Mouse (Mus musculus) lung, postnatal 25 days (tissue): ENCODE data around the gene Prss43.
"Not testable (repeated sequence)": the region's sequence is repeated elsewhere in the genome, so short reads cannot be mapped to it uniquely, and the experiment has no call there.

Experiments
- DNase-seq: peaks from one replicate; pipeline ENCODE4 v3.0.0; 2022; ENCODE audit warnings: low spot score

Prss43 gene

DNA sequence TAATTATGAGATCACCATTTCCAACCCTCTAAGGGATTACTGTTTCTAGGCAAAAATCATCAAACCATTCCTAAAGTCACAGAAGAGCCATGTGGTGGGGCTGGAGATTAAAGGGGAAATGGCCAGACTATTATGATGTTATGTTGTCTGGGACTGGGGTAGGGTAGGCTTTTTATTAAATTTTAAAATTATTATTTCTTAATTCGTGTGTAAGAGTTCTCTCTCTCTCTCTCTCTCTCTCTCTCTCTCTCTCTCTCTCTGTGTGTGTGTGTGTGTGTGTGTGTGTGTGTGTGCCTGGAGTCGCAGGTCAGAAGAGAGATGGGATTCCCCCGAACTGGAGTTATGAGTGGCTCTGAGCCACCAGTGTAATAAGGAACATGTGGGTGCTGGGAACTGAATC lies at the start of gene Prss43:
Prss43 (plus strand) TSS at position 301 of the 400 bp plus-strand sequence.
- DNase-seq, result no peak

DNA sequence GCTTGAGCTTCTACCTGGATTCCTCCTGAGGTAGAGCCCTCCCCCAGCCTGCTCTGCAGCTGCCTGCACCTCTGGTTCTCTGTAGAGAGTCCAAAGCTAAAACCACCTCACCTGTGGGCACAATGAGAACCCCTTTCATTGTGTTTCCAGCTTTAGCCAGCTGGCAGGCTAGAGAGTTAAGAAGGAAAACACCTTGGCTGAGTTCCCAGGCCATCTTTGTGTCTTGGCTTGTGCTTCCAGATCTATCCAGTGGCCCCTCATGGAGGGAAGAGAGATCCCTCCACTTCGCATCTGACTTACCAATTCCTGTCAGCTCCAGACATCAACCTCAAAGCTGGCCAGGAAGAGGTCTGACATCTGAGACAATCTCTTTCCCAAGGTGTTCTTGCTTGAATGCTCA lies 48.4 kb upstream of the Prss43 start:
- DNase-seq, result no peak

DNA sequence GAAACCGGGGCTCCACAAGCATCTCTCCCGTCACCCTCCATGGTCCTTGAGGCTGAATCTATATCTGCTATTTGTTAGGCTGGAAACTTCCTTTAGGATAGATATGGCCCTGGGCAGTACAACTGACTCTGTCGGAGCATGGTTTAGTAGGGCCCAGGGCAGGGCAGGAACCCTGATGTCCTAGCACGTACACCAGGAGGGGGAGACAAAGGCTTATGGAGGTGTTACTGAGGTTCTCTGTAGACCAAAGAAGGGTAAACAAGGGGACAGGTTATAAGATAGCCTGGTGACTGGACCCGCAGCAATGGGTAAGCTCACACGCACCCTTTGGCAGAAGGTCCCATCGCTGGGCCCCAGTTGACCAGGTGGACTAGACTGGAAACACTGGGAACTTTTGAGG lies 47.9 kb upstream of the Prss43 start:
- DNase-seq, result no peak

DNA sequence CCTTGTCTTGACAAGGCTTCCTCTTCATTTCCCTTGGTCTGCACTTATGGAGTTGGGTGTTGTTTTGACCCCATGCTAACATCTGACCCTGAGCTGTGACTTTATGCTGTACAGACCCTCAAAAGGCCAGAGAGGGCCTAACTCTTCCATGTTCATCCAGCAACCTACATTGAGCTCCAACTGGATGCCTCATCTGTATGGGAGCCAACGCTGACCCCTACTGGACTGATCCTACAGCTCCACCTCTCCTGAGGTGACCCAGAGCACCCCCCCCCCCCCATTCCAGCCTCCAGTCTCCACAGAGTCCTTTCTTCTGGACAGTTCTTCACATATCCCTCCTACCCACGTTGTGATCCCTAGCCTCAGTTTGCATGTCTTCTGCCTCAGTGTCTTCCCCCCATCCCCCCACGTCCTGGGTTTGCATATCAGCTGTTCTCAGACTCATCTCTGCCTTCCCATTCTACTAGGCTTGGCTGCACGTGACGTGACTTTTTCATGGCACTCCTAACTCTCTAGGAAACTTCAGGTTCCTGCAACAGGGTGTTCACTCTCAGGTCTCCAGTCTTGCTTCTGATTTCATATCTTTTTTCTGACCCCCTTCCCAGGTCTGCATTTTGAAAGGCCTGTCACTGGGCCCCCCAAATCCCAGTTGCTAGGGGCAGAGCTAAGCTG lies 47.1 kb upstream of the Prss43 start:
- no peak for DNase-seq

DNA sequence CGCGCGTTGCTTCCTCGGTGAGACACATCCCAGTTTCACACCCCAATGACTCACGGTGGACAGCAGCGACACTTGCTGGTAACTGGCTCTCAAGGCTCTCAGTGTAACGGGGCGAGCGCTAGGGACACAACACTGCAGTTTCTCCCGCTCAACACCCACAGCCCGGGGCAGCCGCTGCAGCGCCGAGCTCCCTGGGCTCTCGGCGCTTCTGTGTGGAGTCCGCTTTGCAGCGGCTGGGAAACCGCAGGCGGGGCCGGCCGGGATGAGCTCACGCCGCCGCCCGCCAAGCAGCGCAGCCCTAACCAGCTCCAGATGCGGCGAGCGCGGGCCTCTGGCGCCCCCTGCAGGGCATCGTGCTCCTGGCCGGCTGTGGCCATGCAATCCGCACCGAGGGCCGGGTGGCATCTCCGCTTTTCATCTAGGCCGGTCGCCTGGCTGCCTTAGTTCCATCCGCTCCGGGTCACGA lies 45.2 kb upstream of the Prss43 start:
- peak; percentile 94 for DNase-seq

DNA sequence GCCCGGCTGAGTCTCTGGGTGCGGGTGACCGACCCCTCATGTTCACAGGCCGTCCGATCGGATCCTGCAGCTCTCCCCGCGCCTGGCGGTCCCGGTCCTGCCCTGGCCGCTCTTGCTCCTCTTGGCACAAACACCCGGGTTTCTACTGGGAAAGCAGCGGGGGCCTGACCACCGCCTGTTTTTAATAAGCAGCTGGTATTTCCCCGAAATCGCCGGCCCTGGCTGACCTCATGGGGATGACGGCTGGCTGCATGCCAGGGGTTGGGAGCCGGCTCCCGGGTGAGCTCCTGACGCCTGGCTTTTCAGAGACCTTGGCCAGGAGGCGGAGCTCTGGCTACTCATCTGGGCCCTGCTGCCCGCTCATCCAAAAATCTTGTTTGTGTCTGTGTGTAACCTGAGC lies 44.8 kb upstream of the Prss43 start:
- peak; percentile 87 for DNase-seq

DNA sequence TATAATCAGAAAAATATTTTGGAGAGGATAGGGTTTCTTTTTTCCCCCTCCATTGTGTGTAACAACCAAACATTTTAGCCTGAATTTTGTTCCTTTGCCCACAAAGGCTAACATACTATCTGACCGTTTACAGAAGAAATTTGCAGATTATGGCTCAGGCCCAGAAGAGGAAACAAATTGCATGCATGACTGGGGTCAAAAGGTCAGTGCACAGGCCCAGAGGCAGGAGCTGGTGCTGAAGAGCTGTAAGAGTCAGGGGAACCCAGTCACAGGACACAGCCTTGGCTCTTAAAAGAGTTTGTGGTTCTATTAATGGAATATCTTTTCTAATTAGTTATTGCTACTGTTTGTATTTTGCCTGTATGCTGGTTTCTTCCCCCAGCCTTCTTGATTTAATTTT lies 42.9 kb upstream of the Prss43 start:
- DNase-seq, result no peak

DNA sequence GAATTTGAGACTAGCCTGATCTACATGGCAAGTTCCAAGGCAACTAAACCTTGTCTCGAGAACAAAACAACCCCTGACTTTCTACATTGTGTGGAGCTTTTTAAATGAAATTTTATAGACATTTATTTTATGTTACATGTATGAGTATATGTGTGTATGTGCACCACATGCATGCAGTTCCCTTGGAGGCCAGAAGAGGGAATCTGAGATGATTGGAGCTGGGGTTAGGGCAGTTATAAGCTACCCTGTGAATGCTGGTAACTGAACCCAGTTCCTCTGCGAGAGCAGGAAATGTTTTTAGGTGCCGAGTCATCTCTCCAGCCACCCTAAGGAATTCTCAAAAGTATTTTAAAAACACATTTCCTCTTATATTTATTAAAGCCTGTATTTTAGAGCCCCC lies 38.3 kb upstream of the Prss43 start:
- DNase-seq, result no peak

DNA sequence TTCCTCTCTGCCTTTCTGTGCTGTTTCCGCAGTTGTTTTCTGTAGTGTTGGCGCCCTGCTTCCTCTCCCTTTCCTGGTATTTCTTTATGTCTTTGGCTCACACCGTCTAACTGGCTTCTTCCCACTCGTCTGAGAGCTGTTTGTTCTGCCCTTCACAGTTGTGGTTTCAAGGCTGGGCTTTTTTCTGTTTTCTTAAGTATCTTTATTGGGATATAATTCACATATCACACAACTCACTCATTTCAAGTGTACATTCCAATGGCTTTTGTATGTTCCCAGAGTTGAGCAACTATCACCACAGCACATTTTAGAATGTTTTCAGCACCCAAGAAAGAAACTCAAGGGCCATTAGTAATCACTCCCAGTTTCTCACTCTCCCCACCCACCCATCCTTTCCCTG lies 36.0 kb upstream of the Prss43 start:
- DNase-seq, result peak; percentile 73

DNA sequence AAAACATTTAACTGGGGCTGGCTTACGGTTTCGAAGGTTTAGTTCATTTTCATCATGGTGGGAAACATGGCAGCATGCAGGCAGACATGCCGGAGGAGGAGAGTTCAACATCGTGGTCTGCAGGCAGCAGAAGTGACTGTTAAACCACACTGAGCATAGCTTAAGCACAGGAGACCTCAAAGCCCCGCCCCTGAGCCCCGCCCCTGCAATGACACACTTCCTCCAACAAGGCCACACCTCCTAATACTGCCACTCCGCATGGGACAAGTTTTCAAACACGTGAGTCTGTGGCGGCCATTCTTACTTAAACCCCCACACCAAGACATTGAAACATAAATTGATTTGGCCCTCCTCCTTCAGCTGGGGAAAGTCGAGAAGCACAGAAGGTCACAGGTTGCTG lies 29.5 kb upstream of the Prss43 start:
- no peak for DNase-seq

DNA sequence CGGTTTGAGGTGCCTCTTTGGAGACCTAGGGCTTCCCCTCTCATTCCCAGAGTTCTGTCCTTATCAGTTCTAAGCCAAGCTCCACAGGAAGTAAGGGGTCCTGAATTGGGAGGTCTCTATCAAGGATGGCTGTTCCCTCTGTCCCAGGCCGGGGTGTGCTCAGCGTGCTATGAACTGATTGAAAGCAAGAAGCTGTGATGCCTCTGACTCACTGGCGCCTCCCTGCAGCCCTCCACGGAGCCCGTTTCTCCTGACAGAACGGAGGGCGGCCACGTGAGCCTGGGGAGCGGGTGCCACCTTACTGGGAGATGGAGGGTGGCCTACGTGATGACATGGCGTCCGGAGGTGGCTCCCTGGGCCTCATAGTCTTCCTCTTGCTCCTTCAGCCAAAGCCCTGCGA lies 28.6 kb upstream of the Prss43 start, which contains the start of gene Prss42:
Prss42 (plus strand) TSS at position 301 of the 400 bp plus-strand sequence.
- DNase-seq, result no peak

DNA sequence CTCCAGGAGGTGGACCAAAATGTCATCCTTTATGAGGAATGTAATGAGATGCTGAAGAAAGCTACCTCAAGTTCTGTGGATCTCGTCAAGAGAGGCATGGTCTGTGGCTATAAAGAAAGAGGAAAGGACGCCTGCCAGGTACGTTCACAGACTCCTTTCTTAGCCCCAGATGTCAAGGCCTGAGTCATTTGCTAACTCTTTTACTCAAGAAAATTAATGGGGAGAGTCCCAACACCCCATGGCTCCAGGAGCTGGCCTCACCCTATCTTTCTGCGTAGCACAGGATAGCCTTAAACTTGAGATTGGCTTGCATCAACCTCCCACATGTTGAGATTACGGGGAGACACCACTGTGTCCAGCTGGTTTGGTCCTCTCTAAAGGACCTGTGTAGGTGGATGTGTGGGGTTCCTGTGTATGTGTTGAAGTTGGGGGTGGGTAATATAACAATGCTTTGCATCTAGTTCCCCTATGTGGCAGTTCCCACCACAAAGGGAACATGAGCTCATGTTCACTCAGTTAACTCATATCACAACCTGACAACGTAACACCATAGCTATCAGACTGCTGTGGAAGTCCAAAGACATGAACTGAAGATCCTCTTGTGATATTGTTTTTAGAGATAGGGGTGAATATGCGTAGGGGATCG lies 25.5 kb upstream of the Prss43 start:
- DNase-seq, result no peak

DNA sequence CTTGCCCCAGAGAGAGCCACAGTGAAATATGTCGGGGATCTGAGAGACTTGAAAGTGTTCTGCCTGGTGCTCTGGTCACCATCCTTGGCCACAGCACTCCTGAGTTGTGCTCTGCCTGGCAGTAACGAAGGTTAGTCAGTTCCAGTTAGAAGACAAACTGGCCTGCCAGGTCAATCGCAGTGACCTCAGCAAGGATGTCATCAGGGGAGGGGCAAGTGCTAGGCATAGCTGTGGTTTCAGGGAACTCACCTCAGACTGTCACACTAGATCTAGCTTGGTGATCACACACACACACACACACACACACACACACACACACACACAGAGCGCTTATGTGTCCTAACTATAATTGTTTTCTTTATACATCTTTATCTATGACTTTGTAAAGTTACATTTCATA lies 23.2 kb upstream of the Prss43 start:
- no peak for DNase-seq

DNA sequence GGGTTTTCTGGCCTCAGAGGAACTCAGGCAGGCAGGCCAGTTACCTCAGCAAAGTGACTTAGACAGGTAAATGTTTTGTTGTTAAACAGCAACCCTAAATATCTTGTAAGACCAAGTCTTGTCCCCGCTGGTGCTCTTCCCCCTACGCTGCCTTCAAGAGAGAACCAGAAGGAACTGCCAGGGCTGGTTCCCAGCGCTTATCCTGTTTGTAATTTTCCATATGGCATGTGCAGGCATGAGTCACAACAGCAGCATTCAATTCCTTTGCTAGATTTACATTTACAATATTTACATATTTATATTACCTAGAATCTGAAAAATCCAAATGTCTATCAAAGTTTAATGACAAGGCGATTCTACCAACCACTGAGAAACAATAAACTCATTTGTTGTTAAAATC lies 16.4 kb upstream of the Prss43 start:
- DNase-seq, result no peak

DNA sequence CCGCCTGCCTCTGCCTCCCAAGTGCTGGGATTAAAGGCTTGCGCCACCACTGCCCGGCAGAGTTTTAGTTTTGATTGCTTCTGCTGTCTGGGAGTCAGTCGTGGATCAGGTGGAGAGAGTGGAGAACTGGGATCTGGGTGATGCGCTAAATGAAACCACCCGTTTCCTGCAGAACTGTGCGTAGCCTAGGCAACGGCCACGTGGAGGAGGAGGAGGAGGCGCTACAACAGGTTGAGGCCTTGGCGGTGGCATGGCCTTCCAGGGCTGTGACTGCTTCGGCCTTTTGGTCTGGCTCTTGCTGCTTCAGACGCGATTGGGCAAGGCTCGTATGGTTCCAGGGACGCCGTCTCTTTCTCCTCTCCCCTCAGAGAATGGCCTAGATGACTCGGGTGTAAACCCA lies 12.7 kb upstream of the Prss43 start, which contains the start of gene Prss44:
Prss44 (plus strand) TSS at position 206 of the 400 bp plus-strand sequence.
- no peak for DNase-seq

DNA sequence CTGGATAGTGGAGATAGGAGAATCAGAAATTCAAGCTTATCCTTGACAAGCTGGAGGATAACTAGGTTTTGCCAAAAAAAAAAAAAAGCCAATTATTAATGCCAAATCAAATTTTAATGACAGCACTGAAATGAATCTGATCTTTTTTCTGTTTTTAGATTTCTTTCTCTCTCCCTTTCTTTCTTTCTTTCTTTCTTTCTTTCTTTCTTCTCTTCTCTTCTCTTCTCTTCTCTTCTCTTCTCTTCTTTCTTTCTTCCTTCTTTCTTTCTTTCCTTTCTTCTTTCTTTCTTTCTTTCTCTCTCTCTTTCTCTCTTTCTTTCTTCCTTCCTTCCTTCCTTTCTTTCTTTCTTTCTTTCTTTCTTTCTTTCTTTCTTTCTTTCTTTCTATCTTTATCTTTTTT lies 5.9 kb upstream of the Prss43 start:
- DNase-seq, result not testable (repeated sequence)

DNA sequence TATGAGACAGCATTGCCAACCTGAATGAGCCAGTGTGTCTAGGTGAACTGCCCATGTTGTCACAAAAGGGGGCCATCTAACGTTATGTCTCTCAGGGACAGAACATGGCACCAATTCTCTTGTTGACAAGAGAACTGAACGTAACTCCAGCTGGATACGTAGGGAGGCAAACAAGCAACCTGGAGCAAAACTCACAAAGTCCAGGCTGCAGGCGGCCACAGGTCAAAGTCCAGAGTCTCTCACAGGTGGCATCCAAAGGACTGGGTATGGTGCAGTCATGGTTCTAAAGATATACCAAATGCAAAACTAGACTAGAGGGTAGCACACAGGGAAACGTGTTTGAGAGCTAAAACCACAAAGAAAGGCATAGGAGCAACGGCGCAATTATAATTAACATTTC lies 5.1 kb upstream of the Prss43 start:
- no peak for DNase-seq

DNA sequence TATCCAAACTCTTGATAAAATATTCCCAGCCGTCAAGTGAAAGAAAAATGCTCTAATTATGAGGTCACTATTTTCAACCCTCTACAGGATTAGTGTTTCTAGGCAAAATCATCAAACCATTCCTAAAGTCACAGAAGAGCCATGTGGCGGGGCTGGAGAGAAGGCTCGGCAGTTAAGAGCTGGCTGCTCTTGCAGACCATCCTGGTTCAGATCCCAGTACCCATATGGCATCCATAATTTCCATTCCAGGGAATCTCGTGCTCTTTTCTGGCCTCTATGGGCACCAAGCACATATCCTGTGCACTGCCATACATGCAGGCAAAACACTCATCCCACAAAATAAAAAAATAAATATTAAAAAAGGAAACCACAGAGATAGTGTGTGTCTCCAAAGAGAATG lies 1.1 kb upstream of the Prss43 start:
- DNase-seq, result no peak

DNA sequence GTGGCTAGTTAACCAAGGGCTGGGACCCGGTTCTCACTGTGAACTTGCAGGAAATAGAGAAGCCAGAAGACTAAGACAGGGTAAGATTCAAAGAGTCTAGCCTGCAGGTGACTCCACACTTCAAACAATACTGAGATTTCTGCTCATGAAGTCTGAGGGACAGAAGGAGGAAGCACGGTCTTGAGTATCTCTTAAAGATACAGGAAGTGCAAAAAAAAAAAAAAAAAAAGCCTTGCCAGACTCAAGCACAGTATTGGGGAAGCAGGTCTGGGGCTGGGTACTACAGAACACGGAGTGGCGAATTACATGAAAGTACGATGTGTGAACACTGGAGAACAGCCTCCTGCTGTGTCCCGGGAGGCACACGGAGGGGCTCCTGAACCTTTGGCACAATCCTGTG lies 658 bp upstream of the Prss43 start:
- no peak for DNase-seq

DNA sequence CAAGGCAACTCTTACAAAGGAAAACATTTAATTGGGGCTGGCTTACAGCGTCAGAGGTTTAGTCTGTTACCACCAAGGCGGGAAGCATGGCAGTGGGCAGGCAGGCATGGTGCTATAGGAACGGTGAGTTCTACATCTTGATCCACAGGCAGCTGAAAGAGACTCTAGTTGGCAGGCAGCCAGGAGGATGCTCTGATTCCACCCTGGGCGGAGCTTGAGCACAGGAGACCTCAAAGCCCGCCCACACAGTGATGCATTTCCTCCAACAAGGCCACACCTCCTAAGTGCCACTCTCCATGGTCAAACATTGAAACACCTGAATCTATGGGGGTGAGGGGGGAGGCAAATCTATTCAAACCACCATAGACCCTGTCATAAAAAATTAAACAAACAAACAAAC lies 6.5 kb downstream of the Prss43 start:
- no peak for DNase-seq

DNA sequence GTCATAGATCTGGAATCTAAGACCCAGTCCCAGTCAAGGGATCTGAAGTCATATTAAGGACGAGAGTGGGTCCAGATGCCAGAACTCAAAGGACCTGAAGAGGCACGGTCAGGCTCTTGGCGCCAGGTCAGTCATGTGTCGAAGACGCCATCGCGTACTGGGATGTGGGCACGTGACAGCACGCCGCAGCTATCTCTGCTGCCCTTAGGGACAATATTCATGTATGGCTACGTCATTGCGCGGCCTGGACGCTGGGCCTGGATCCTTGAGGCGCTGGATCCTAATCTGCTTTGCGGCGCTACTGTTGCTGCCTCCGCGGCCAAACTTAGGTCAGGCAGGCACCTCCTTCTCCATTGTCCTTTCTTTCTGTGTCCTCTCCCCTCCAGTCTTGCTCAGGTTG lies 7.9 kb downstream of the Prss43 start, which contains the start of gene Prss45:
Prss45 (plus strand) TSS at position 178 of the 400 bp plus-strand sequence.
- DNase-seq, result no peak

DNA sequence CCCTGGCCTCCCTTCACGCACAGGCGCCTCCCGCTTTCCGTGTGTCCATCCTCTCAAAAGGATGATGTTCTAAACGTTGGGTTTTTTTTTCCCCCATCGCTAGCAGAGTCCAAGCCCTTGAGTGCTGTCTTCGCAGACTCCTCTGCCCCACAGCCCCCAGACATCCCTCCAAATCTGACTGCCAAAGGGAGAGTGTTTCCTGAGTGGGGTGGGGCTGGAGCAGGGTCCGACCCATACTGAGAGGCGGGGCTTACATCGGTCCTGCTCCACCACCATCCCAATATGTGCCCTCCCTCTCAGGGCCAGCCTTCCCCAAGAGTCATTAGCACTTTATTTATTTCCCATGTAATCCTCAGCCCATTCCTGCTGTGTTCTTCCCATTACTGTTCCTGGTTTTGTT lies 8.5 kb downstream of the Prss43 start:
- no peak for DNase-seq

DNA sequence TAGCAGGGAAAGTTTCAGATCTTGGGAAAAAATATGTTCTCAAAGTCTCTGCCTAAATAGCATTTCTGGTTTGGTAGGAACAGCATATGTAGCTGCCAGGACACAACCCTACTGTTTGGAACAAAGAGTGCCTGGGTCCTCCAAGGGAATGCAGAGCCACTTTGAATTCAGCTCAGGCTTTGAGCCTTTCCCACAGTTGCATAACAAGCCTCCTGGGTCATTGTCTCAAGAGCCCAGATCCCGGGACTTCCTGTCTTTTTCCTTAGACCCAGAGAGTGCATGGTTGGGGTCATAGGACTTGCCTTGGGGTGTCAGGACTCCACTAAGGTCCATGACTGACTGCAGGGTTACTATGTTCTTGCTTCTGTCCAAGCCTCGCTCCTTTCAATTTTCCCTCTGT lies 9.6 kb downstream of the Prss43 start:
- peak; percentile 44 for DNase-seq

DNA sequence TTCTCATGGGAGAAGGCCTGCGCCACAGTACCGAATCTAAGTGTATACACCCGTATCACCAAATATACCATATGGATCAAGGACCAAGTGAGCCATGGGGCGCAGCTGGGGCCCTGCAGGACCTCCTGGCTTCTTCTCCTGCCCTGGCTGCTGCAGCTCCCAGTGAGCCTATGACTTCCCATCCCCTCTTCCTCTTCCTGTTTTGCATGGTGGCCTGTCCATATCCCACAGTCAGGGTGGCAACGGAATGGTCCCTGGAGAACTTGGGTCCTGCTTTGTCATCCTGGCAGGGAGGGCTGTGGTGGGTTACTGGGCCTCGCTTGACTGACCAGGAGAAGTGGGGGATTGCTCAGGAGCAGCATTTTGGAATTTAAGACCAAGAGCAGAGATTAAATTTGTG lies 14.4 kb downstream of the Prss43 start:
- DNase-seq, result no peak
